Comparison of ENCODE assay signal across 23 mouse cellular contexts in the genomic region with DNA sequence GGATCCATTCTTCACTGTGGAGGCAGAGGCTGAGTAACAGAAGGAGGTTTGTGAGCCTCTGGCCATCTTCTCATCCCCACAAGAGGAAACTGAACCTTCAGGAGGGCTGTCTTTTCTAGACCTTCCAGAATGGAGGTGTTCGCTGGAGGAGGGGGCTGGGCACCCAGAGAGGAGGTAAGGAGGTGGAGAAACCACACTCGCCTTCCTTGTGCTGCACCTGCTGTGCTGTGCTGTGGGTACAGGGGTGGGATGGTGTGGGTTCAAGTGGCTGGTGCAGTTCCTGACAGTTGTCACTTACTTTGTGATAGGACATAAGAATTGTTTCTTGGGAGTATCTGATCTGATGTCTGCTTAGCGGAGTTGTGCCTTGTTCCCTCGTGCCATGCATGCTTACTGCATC.
"Had no signal": no experiment of that assay in that cellular context is flagged by ENCODE, and none has a peak within 500 bp of the region (broad histone marks: within the 10 kb centered on the region; RNA-seq: fewer than 3 reads in every experiment).

No protein-coding gene starts in this region.

- H3K4me2 ChIP-seq: intestine, embryonic 15.5 days; kidney, embryonic 15.5 days; limb, embryonic 13.5 days; liver, embryonic 12.5 days; liver, embryonic 15.5 days; lung, embryonic 15.5 days; midbrain, embryonic 11.5 days; neural tube, embryonic 13.5 days had no signal

- H3K9me3 ChIP-seq: intestine, embryonic 15.5 days; kidney, embryonic 15.5 days; limb, embryonic 10.5 days; limb, embryonic 13.5 days; liver, embryonic 12.5 days; liver, embryonic 15.5 days; lung, embryonic 15.5 days; megakaryocyte, embryonic 14.5 days; neural tube, embryonic 13.5 days had no signal

- H3K36me3 ChIP-seq: intestine, embryonic 15.5 days; kidney, embryonic 15.5 days; limb, embryonic 10.5 days; limb, embryonic 13.5 days; liver, embryonic 12.5 days; liver, embryonic 15.5 days; lung, embryonic 15.5 days; neural tube, embryonic 13.5 days had no signal

- DNase-seq: kidney, adult 11 months; kidney, adult 8-10 months; kidney, postnatal 25 days; layer of hippocampus, adult 9-11 months; liver; lung, adult 18-20 months; lung, postnatal 10 days; lung, postnatal 36 days; midbrain, embryonic 14.5 days; retina, postnatal 1 day; right cerebral cortex, postnatal 25 days; spleen, adult 18-20 months had no signal

- H3K4me3 ChIP-seq: intestine, embryonic 15.5 days; kidney, embryonic 15.5 days; layer of hippocampus, adult 2 months; limb, embryonic 10.5 days; limb, embryonic 13.5 days; liver, embryonic 12.5 days; liver, embryonic 15.5 days; lung, embryonic 15.5 days; megakaryocyte, embryonic 14.5 days; neural tube, embryonic 13.5 days had no signal

- H3K27ac ChIP-seq: intestine, embryonic 15.5 days; kidney, embryonic 15.5 days; layer of hippocampus, adult 2 months; limb, embryonic 10.5 days; limb, embryonic 13.5 days; liver, embryonic 12.5 days; liver, embryonic 15.5 days; lung, embryonic 15.5 days; neural tube, embryonic 13.5 days had no signal

- H3K4me1 ChIP-seq: intestine, embryonic 15.5 days; liver, embryonic 12.5 days; liver, embryonic 15.5 days; lung, embryonic 15.5 days had no signal

- H3K9ac ChIP-seq: intestine, embryonic 15.5 days; kidney, embryonic 15.5 days; limb, embryonic 13.5 days; liver, embryonic 12.5 days; liver, embryonic 15.5 days; lung, embryonic 15.5 days; neural tube, embryonic 13.5 days had no signal

- H3K27me3 ChIP-seq: intestine, embryonic 15.5 days; kidney, embryonic 15.5 days; limb, embryonic 13.5 days; liver, embryonic 12.5 days; liver, embryonic 15.5 days; lung, embryonic 15.5 days; megakaryocyte, embryonic 14.5 days; neural tube, embryonic 13.5 days had no signal

- ATAC-seq: intestine, embryonic 15.5 days; liver, embryonic 12.5 days had no signal
